Mouse (Mus musculus) heart, postnatal 25 days (tissue): ENCODE measurements around the gene Birc5. TPM values are rescaled to one million over a fixed set of nuclear protein-coding genes. Genes with fewer than 3 reads are reported as not detected.

ENCODE experiments used
- total RNA-seq, 2 experiments: library from RNA; stranded (reverse); gene quantifications; 2 replicates each; pipeline ENCODE4 v1.2.3; 2021

Gene Birc5
- total RNA-seq, 2 experiments from 2014 or later = 0.73 to 1.3 TPM

Other genes with a start within 250 kb of the Birc5 start
- gene Tnrc6c, start 195.0 kb upstream of the Birc5 start, total RNA-seq = 10 to 100 TPM; 25.7 to 33.4 TPM
- gene Tmc8, start 67.2 kb upstream of the Birc5 start, total RNA-seq = 1 to 10 TPM; 2.9 to 3.4 TPM
- 10 to 100 TPM; 14.4 to 18.8 TPM for gene Tmc6, start 67.1 kb upstream of the Birc5 start, total RNA-seq
- gene 6030468B19Rik, start 51.6 kb upstream of the Birc5 start, total RNA-seq = not detected
- gene Gm20708, start 39.6 kb upstream of the Birc5 start, total RNA-seq = 1 to 10 TPM in 1 of 2 experiments, under 1 TPM in 1; 0.36 to 1.2 TPM
- 100 to 1,000 TPM; 109 to 113 TPM for gene Syngr2, start 39.6 kb upstream of the Birc5 start, total RNA-seq
- gene Afmid, start 23.3 kb upstream of the Birc5 start, total RNA-seq = 1 to 10 TPM; 4.3 to 5.6 TPM
- 1 to 10 TPM; 2.3 to 3.2 TPM for gene Tk1, start 23.2 kb upstream of the Birc5 start, total RNA-seq
- not detected for gene Tmem235, start 11.5 kb downstream of the Birc5 start, total RNA-seq
- gene Tha1, start 24.2 kb downstream of the Birc5 start, total RNA-seq = 1 to 10 TPM; 6.7 to 7.3 TPM
- 1 to 10 TPM; 5.2 to 6.3 TPM for gene Socs3, start 120.8 kb downstream of the Birc5 start, total RNA-seq
- 10 to 100 TPM; 18.1 to 18.2 TPM for gene Pgs1, start 137.0 kb downstream of the Birc5 start, total RNA-seq